In genomic region chr16:37687301-37687980, GRCm38 (mm10) we compare ENCODE assay signal across 9 mouse cellular contexts. TPM values are rescaled to one million over a fixed set of nuclear protein-coding genes. Genes with fewer than 3 reads are reported as not detected.
A peak's percentile ranks its signal among the peaks of the same experiment; 100 is the strongest.
DNase-seq lines count a peak whose midpoint lies in the region; ATAC-seq and TF ChIP-seq lines count a peak whose summit lies in the region.
"Had no signal": no experiment of that assay in that cellular context is flagged by ENCODE, and none has a peak within 500 bp of the region (broad histone marks: within the 10 kb centered on the region; RNA-seq: fewer than 3 reads in every experiment).

No protein-coding gene starts in this region.

- 67% methylated on average over 14 of the region's 14 CpGs for WGBS in forebrain, postnatal 0 days
- 75% methylated on average over 14 of the region's 14 CpGs for WGBS in forebrain, embryonic 14.5 days
- WGBS in heart, embryonic 14.5 days, result 48% methylated on average over 14 of the region's 14 CpGs

- no peaks in the 10 kb centered on the region for H3K9me3 ChIP-seq in forebrain, postnatal 0 days (ENCODE audit: low read length)
- H3K9me3 ChIP-seq in forebrain, embryonic 14.5 days (replicated peaks; ENCODE audit: control insufficient read depth, low read length), result no peaks in the 10 kb centered on the region
- H3K9me3 ChIP-seq in heart, embryonic 14.5 days (ENCODE audit: control insufficient read depth, low read length), result no peaks in the 10 kb centered on the region
- H3K9me3 ChIP-seq: limb, embryonic 13.5 days had no signal

- DNase-seq in forebrain, postnatal 0 days, result no peak
- no peak for DNase-seq in forebrain, embryonic 14.5 days (ENCODE audit: low spot score)
- no peak for DNase-seq in testis, postnatal 10 days (ENCODE audit: low spot score)
- DNase-seq in kidney, postnatal 36 days, result no peak
- no peak for DNase-seq in natural killer cell, adult 2 months (ENCODE audit: low spot score in 2 of 2)

- ATAC-seq in forebrain, postnatal 0 days, result no peak
- ATAC-seq in forebrain, embryonic 14.5 days, result no peak
- no peak for ATAC-seq in heart, embryonic 14.5 days (ENCODE audit: insufficient number of reproducible peaks, insufficient read depth, low FRiP score, low read depth)
- no peak for ATAC-seq in megakaryocyte-erythroid progenitor cell, adult 5-6 weeks (replicated peaks; ENCODE audit: low FRiP score, low TSS enrichment, poor library complexity, severe bottlenecking)

- 0 out of 2 replicates have a peak overlapping the region, but pooled peaks have one; percentile 35 for H3K27ac ChIP-seq in forebrain, postnatal 0 days (ENCODE audit: low read depth, low read length)
- no peak overlapping the region for H3K27ac ChIP-seq in forebrain, embryonic 14.5 days (ENCODE audit: low read depth, low read length)
- H3K27ac ChIP-seq in testis, adult 2 months (ENCODE audit: control insufficient read depth, insufficient read depth, low read depth, low read length), result no peak overlapping the region
- peak overlapping the region; percentile 26 to 31; a peak in 3 of 4 replicates for H3K27ac ChIP-seq in heart, embryonic 14.5 days (replicated peaks in 1 of 2; ENCODE audit: control insufficient read depth in 1 of 2, insufficient read depth in 1 of 2, low read depth in 2 of 2, low read length in 2 of 2)
- H3K27ac ChIP-seq: limb, embryonic 13.5 days had no signal

- no peak for TF ChIP-seq CTCF in forebrain, postnatal 0 days (IDR thresholded peaks at IDR 0.05; ENCODE audit: low read depth)
- TF ChIP-seq CTCF in testis, adult 2 months (IDR thresholded peaks at IDR 0.05; ENCODE audit: control insufficient read depth, insufficient read depth, insufficient replicate concordance, low read depth, low read length), result no peak

- no peak overlapping the region for H3K4me3 ChIP-seq in forebrain, postnatal 0 days (ENCODE audit: low read depth, low read length)
- no peak overlapping the region for H3K4me3 ChIP-seq in forebrain, embryonic 14.5 days (ENCODE audit: low read depth, low read length)
- H3K4me3 ChIP-seq in testis, adult 2 months (ENCODE audit: control insufficient read depth, low read depth, low read length), result peak overlapping the region; percentile 19; the same call in 1 of the 2 replicates
- H3K4me3 ChIP-seq in heart, embryonic 14.5 days (ENCODE audit: control insufficient read depth in 1 of 2, insufficient read depth in 1 of 2, low read depth in 1 of 2, low read length in 2 of 2), result no peak overlapping the region
- H3K4me3 ChIP-seq: limb, embryonic 13.5 days had no signal

- no peak for TF ChIP-seq POLR2A in testis, adult 2 months (IDR thresholded peaks at IDR 0.05; ENCODE audit: control insufficient read depth, low read depth, low read length)

- no peak overlapping the region for H3K9ac ChIP-seq in forebrain, postnatal 0 days
- H3K9ac ChIP-seq in forebrain, embryonic 14.5 days (ENCODE audit: low read length), result no peak overlapping the region
- no peak overlapping the region for H3K9ac ChIP-seq in heart, embryonic 14.5 days (ENCODE audit: low read length)
- H3K9ac ChIP-seq: limb, embryonic 13.5 days had no signal

- no peaks in the 10 kb centered on the region for H3K27me3 ChIP-seq in forebrain, postnatal 0 days (ENCODE audit: insufficient read depth, low read length)
- no peaks in the 10 kb centered on the region for H3K27me3 ChIP-seq in forebrain, embryonic 14.5 days (replicated peaks; ENCODE audit: control insufficient read depth, insufficient read depth, low read length)
- H3K27me3 ChIP-seq in testis, adult 2 months (ENCODE audit: control insufficient read depth, insufficient read depth, low read length), result no peaks in the 10 kb centered on the region
- no peaks in the 10 kb centered on the region for H3K27me3 ChIP-seq in heart, embryonic 14.5 days (ENCODE audit: control insufficient read depth, insufficient read depth, low read length)
- H3K27me3 ChIP-seq: limb, embryonic 13.5 days had no signal

- H3K4me1 ChIP-seq in forebrain, postnatal 0 days (ENCODE audit: insufficient read depth), result peaks cover 20% of the 10 kb centered on the region; the same call in 1 of the 2 replicates
- peaks cover 12% of the 10 kb centered on the region for H3K4me1 ChIP-seq in forebrain, embryonic 14.5 days (ENCODE audit: control insufficient read depth, insufficient read depth, low read length)
- H3K4me1 ChIP-seq in testis, adult 2 months (ENCODE audit: control insufficient read depth, insufficient read depth, low read length), result peaks cover 14% of the 10 kb centered on the region
- H3K4me1 ChIP-seq in heart, embryonic 14.5 days (ENCODE audit: control insufficient read depth in 2 of 2, insufficient read depth in 2 of 2, low read length in 2 of 2), result peaks cover 50 to 60% of the 10 kb centered on the region in 2 experiments

- no peak overlapping the region for H3K4me2 ChIP-seq in forebrain, postnatal 0 days (ENCODE audit: low read depth)
- no peak overlapping the region for H3K4me2 ChIP-seq in forebrain, embryonic 14.5 days (ENCODE audit: low read length)
- no peak overlapping the region for H3K4me2 ChIP-seq in heart, embryonic 14.5 days (ENCODE audit: low read length)
- H3K4me2 ChIP-seq: limb, embryonic 13.5 days had no signal

- no peaks in the 10 kb centered on the region for H3K36me3 ChIP-seq in forebrain, postnatal 0 days (ENCODE audit: insufficient read depth)
- no peaks in the 10 kb centered on the region for H3K36me3 ChIP-seq in forebrain, embryonic 14.5 days (ENCODE audit: control insufficient read depth, insufficient read depth, low read length)
- H3K36me3 ChIP-seq in testis, adult 2 months (ENCODE audit: control insufficient read depth, insufficient read depth, low read length), result no peaks in the 10 kb centered on the region
- no peaks in the 10 kb centered on the region for H3K36me3 ChIP-seq in heart, embryonic 14.5 days (ENCODE audit: control insufficient read depth, insufficient read depth, low read length)
- H3K36me3 ChIP-seq: limb, embryonic 13.5 days had no signal

RNA-seq across cellular contexts. Expression of gene Ndufb4, which starts 33.2 kb away (rescaled TPM):
- total RNA-seq in forebrain, postnatal 0 days (2014; rRNA removed), result 33.9 and 49.3 TPM in 2 replicates
- polyA plus RNA-seq in forebrain, postnatal 0 days (2015; fragmentation: Nextera tagmentation; extraction: Ambion mirVana), result 79.1 and 117 TPM in 2 replicates
- 66.3 and 71.1 TPM in 2 replicates for polyA plus RNA-seq in forebrain, embryonic 14.5 days (2014; fragmentation: Nextera tagmentation; extraction: Ambion mirVana)
- 74.9 and 80.9 TPM in 2 replicates for polyA plus RNA-seq in testis, adult 2 months (2012; rRNA removed)
- polyA plus RNA-seq in heart, embryonic 14.5 days (2014; fragmentation: Nextera tagmentation; extraction: Ambion mirVana), result 116 and 120 TPM in 2 replicates
- total RNA-seq in megakaryocyte-erythroid progenitor cell, adult 5-6 weeks (2014; fragmentation: Nextera tagmentation), result 48.1 and 63.1 TPM in 2 replicates
- 9.9 and 30.6 TPM in 2 replicates for total RNA-seq in megakaryocyte-erythroid progenitor cell, adult 5-6 weeks (2017)

Comparison
In these comparisons a context has a peak if more than half of its experiments do, and no peak if none do; other contexts are left out.
1. H3K27ac ChIP-seq: peak in forebrain, postnatal 0 days (single experiment) and heart, embryonic 14.5 days (2 of 2); none in forebrain, embryonic 14.5 days (single experiment) and testis, adult 2 months (single experiment).